Mouse (Mus musculus) c-Kit-negative CD71-positive TER-119-positive erythroid progenitor cells, embryonic 14.5 days (primary cell): ENCODE measurements around the gene Blm.
"Not testable (repeated sequence)": the region's sequence is repeated elsewhere in the genome, so short reads cannot be mapped to it uniquely, and the experiment has no call there.

ENCODE experiments used
- DNase-seq: peaks from one replicate; pipeline ENCODE4 v3.0.0-alpha.2; 2013; ENCODE audit warnings: low read depth, low spot score

Gene Blm

GRCm38 (mm10) chr7:80534291-80535008 lies 469 bp downstream of the Blm start:
- peak; percentile 77 for DNase-seq

- DNase-seq: no peak
Observed at GRCm38 (mm10) chr7:80531087-80531486, 3.8 kb downstream of the Blm start.

GRCm38 (mm10) chr7:80530646-80531045 lies 4.3 kb downstream of the Blm start:
- DNase-seq: no peak

- no peak for DNase-seq
Observed at GRCm38 (mm10) chr7:80526698-80527097, 8.2 kb downstream of the Blm start.

GRCm38 (mm10) chr7:80512408-80513085 lies 22.4 kb downstream of the Blm start:
- no peak for DNase-seq

GRCm38 (mm10) chr7:80507697-80508096 lies 27.2 kb downstream of the Blm start:
- DNase-seq: not testable (repeated sequence)

GRCm38 (mm10) chr7:80506007-80506406 lies 28.9 kb downstream of the Blm start:
- DNase-seq: no peak

GRCm38 (mm10) chr7:80504920-80505319 lies 30.0 kb downstream of the Blm start:
- DNase-seq: no peak

- no peak for DNase-seq
Observed at GRCm38 (mm10) chr7:80501006-80501405, 33.9 kb downstream of the Blm start.

GRCm38 (mm10) chr7:80500099-80500498 lies 34.8 kb downstream of the Blm start:
- DNase-seq: no peak

GRCm38 (mm10) chr7:80499190-80499962 lies 35.5 kb downstream of the Blm start:
- no peak for DNase-seq

GRCm38 (mm10) chr7:80496656-80497055 lies 38.3 kb downstream of the Blm start:
- DNase-seq: no peak

GRCm38 (mm10) chr7:80495210-80495609 lies 39.7 kb downstream of the Blm start:
- no peak for DNase-seq

- peak; percentile 11 for DNase-seq
Observed at GRCm38 (mm10) chr7:80491995-80492394, 42.9 kb downstream of the Blm start.

GRCm38 (mm10) chr7:80491086-80491485 lies 43.8 kb downstream of the Blm start:
- DNase-seq: peak; percentile 42

- DNase-seq: no peak
Observed at GRCm38 (mm10) chr7:80490351-80490750, 44.6 kb downstream of the Blm start.

- DNase-seq: no peak
Observed at GRCm38 (mm10) chr7:80489445-80489844, 45.5 kb downstream of the Blm start.

GRCm38 (mm10) chr7:80487239-80487638 lies 47.7 kb downstream of the Blm start:
- no peak for DNase-seq

GRCm38 (mm10) chr7:80480097-80480496 lies 54.8 kb downstream of the Blm start:
- DNase-seq: no peak

- no peak for DNase-seq
Observed at GRCm38 (mm10) chr7:80473837-80474236, 61.1 kb downstream of the Blm start.

- DNase-seq: no peak
Observed at GRCm38 (mm10) chr7:80468851-80469250, 66.1 kb downstream of the Blm start.

GRCm38 (mm10) chr7:80467334-80467733 lies 67.6 kb downstream of the Blm start:
- DNase-seq: no peak
